Mouse (Mus musculus): ENCODE data around the gene Pdgfd. TPM values are rescaled to one million over a fixed set of nuclear protein-coding genes. Genes with fewer than 3 reads are reported as not detected.
"Not testable (repeated sequence)": the region's sequence is repeated elsewhere in the genome, so short reads cannot be mapped to it uniquely, and the experiment has no call there.

The Pdgfd gene
- polyA plus RNA-seq, 1 experiment from 2014 or later = 2.2 TPM

- no peaks in the 10 kb centered on the region for H3K27me3 ChIP-seq (replicated peaks; ENCODE audit: control insufficient read depth, insufficient read depth, low read length)
- no peak for ATAC-seq
- H3K9me3 ChIP-seq (ENCODE audit: control insufficient read depth, low read length) = no peaks in the 10 kb centered on the region
- no peak overlapping the region for H3K9ac ChIP-seq (replicated peaks; ENCODE audit: low read depth, low read length)
- H3K4me3 ChIP-seq (replicated peaks; ENCODE audit: low read length) = no peak overlapping the region
- no peak overlapping the region for H3K4me2 ChIP-seq (ENCODE audit: low read length)
- H3K27ac ChIP-seq (ENCODE audit: low read length) = no peak overlapping the region
- H3K4me1 ChIP-seq (replicated peaks; ENCODE audit: control insufficient read depth, insufficient read depth, low read length) = no peaks in the 10 kb centered on the region
- WGBS = 61% methylated on average over 1 of the region's 1 CpGs
- H3K36me3 ChIP-seq (ENCODE audit: control insufficient read depth, insufficient read depth) = no peaks in the 10 kb centered on the region
Observed at GRCm38 (mm10) chr9:6217505-6217904, 49.1 kb downstream of the Pdgfd start.

DNA sequence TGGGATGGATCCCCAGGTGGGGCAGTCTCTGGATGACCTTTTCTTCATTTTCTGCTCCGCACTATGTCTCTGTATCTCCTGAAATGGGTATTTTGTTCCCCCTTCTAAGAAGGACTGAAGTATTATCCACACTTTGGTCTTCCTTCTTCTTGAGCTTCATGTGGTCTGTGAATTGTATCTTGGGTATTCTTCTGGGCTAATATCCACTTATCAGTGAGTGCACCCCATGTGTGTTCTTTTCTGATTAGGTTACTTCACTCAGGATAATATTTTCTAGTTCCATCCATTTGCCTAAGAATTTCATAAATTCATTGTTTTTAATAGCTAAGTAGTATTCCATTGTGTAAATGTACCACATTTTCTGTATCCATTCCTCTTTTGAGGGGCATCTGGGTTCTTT is 67.6 kb downstream of the Pdgfd start:
- ATAC-seq; H3K27me3 ChIP-seq (replicated peaks; ENCODE audit: control insufficient read depth, insufficient read depth, low read length); H3K4me1 ChIP-seq (replicated peaks; ENCODE audit: control insufficient read depth, insufficient read depth, low read length); H3K4me2 ChIP-seq (ENCODE audit: low read length); H3K4me3 ChIP-seq (replicated peaks; ENCODE audit: low read length); H3K9me3 ChIP-seq (ENCODE audit: control insufficient read depth, low read length); H3K36me3 ChIP-seq (ENCODE audit: control insufficient read depth, insufficient read depth); H3K27ac ChIP-seq (ENCODE audit: low read length); H3K9ac ChIP-seq (replicated peaks; ENCODE audit: low read depth, low read length): not testable (repeated sequence)
- 96% methylated on average over 1 of the region's 1 CpGs for WGBS

DNA sequence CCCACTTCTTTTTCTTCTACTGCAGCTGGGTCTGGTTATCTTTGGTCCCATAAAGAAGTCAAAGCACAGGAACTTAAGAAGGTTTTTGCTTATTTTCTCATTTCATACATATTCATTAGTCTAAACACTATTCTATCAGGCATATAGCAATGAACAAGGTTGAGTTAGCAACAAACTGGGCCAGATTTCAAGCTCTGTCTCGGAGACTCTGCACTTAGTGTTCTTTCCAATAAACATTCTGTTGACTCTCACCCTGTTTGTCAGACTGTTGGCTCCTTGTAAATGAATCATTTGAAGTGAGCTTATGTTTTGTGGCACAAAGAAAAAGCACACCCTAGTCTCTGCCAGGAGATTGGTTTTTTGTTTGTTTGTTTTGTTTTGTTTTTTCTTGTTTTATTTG is 81.9 kb downstream of the Pdgfd start:
- no peak overlapping the region for H3K4me2 ChIP-seq (ENCODE audit: low read length)
- peak; percentile 90 for ATAC-seq
- WGBS = 19% methylated on average over 1 of the region's 1 CpGs

GRCm38 (mm10) chr9:6251990-6252389 is 83.6 kb downstream of the Pdgfd start:
- Histone ChIP-seq H3K27ac (ENCODE audit: low read length) (no peak overlapping the region), H3K4me3 (replicated peaks; ENCODE audit: low read length) (no peak overlapping the region), H3K27me3 (replicated peaks; ENCODE audit: control insufficient read depth, insufficient read depth, low read length) (no peaks in the 10 kb centered on the region), H3K4me1 (replicated peaks; ENCODE audit: control insufficient read depth, insufficient read depth, low read length) (0 out of 2 replicates have a peak, but pooled peaks cover 2% of the 10 kb centered on the region), H3K9ac (replicated peaks; ENCODE audit: low read depth, low read length) (no peak overlapping the region), H3K36me3 (ENCODE audit: control insufficient read depth, insufficient read depth) (no peaks in the 10 kb centered on the region), H3K4me2 (ENCODE audit: low read length) (no peak overlapping the region), H3K9me3 (ENCODE audit: control insufficient read depth, low read length) (no peaks in the 10 kb centered on the region)
- 56% methylated on average over 2 of the region's 2 CpGs for WGBS
- peak; percentile 57 for ATAC-seq

More for the DNA sequence above, 81.9 kb downstream of the Pdgfd start:
- Histone ChIP-seq H3K27me3 (replicated peaks; ENCODE audit: control insufficient read depth, insufficient read depth, low read length) (no peaks in the 10 kb centered on the region), H3K9me3 (ENCODE audit: control insufficient read depth, low read length) (no peaks in the 10 kb centered on the region), H3K4me1 (replicated peaks; ENCODE audit: control insufficient read depth, insufficient read depth, low read length) (0 out of 2 replicates have a peak, but pooled peaks cover 2% of the 10 kb centered on the region), H3K9ac (replicated peaks; ENCODE audit: low read depth, low read length) (no peak overlapping the region), H3K27ac (ENCODE audit: low read length) (no peak overlapping the region), H3K4me3 (replicated peaks; ENCODE audit: low read length) (no peak overlapping the region), H3K36me3 (ENCODE audit: control insufficient read depth, insufficient read depth) (no peaks in the 10 kb centered on the region)

DNA sequence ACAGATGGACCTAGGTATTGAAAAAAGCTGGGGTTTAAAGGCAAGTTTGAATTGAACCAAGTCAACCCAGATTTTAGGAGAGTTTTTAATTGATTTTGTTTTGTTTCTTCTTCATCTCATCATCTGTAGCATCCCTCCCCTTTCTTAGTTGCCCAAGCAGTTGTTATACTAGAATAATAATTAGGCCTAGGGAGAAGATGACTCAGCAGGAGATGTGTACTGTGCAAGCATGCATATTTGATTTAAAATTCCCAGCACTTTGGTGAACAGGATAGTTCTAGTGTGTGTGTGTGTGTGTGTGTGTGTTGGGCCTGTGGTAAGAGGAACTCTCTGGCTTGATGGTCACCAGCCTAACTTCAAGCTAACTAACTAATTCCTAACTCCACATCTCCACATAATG is 88.7 kb downstream of the Pdgfd start:
- ATAC-seq = no peak
- H3K9me3 ChIP-seq (ENCODE audit: control insufficient read depth, low read length) = no peaks in the 10 kb centered on the region
- no peak overlapping the region for H3K9ac ChIP-seq (replicated peaks; ENCODE audit: low read depth, low read length)
- 0 out of 2 replicates have a peak, but pooled peaks cover under 1% of the 10 kb centered on the region for H3K4me1 ChIP-seq (replicated peaks; ENCODE audit: control insufficient read depth, insufficient read depth, low read length)
- no peak overlapping the region for H3K4me2 ChIP-seq (ENCODE audit: low read length)
- H3K27ac ChIP-seq (ENCODE audit: low read length) = no peak overlapping the region
- no peak overlapping the region for H3K4me3 ChIP-seq (replicated peaks; ENCODE audit: low read length)
- H3K36me3 ChIP-seq (ENCODE audit: control insufficient read depth, insufficient read depth) = no peaks in the 10 kb centered on the region
- H3K27me3 ChIP-seq (replicated peaks; ENCODE audit: control insufficient read depth, insufficient read depth, low read length) = no peaks in the 10 kb centered on the region

- no peak overlapping the region for H3K4me2 ChIP-seq (ENCODE audit: low read length)
- WGBS = 81% methylated on average over 2 of the region's 2 CpGs
- H3K4me3 ChIP-seq (replicated peaks; ENCODE audit: low read length) = no peak overlapping the region
- no peak overlapping the region for H3K9ac ChIP-seq (replicated peaks; ENCODE audit: low read depth, low read length)
- H3K27me3 ChIP-seq (replicated peaks; ENCODE audit: control insufficient read depth, insufficient read depth, low read length) = no peaks in the 10 kb centered on the region
- H3K9me3 ChIP-seq (ENCODE audit: control insufficient read depth, low read length) = no peaks in the 10 kb centered on the region
- no peaks in the 10 kb centered on the region for H3K4me1 ChIP-seq (replicated peaks; ENCODE audit: control insufficient read depth, insufficient read depth, low read length)
- H3K27ac ChIP-seq (ENCODE audit: low read length) = no peak overlapping the region
- ATAC-seq = no peak
- H3K36me3 ChIP-seq (ENCODE audit: control insufficient read depth, insufficient read depth) = no peaks in the 10 kb centered on the region
Observed at GRCm38 (mm10) chr9:6264820-6265219, 96.4 kb downstream of the Pdgfd start.

DNA sequence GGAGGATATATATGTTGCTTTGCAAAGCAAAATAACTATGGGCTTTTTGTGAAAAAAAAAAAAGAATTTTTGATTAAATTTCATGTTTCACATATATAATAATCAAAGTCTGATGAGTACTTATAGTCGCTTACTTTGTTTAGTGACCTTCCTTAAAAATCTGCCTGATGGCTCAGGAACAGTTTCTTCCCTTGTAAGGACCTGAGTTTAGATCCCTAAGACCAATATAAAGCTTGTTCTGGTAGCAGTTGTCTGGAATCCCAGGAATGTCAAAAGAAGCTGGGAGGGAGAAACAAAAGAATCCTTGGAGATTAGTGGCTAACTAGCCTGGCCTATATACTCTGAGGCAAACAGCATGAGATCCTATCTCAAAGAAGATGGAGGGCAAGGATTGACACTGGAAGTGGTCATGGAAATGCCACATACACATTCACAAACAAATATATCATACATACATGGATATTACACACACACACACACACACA is 101.5 kb downstream of the Pdgfd start, which contains the start of gene Ddi1:
Ddi1 (minus strand) TSS at position 51 of the 485 bp plus-strand sequence.
- WGBS = 48% methylated on average over 1 of the region's 1 CpGs
- no peak within 1 kb of the TSS for H3K9ac ChIP-seq (replicated peaks; ENCODE audit: low read depth, low read length)
- H3K27ac ChIP-seq (ENCODE audit: low read length) = no peak within 1 kb of the TSS
- no peaks in the 10 kb centered on the region for H3K4me1 ChIP-seq (replicated peaks; ENCODE audit: control insufficient read depth, insufficient read depth, low read length)
- no peak for ATAC-seq
- H3K4me3 ChIP-seq (replicated peaks; ENCODE audit: low read length) = no peak within 1 kb of the TSS
- H3K36me3 ChIP-seq (ENCODE audit: control insufficient read depth, insufficient read depth) = no peaks in the 10 kb centered on the region
- H3K4me2 ChIP-seq (ENCODE audit: low read length) = no peak within 1 kb of the TSS
- no peaks in the 10 kb centered on the region for H3K9me3 ChIP-seq (ENCODE audit: control insufficient read depth, low read length)
- H3K27me3 ChIP-seq (replicated peaks; ENCODE audit: control insufficient read depth, insufficient read depth, low read length) = no peaks in the 10 kb centered on the region

DNA sequence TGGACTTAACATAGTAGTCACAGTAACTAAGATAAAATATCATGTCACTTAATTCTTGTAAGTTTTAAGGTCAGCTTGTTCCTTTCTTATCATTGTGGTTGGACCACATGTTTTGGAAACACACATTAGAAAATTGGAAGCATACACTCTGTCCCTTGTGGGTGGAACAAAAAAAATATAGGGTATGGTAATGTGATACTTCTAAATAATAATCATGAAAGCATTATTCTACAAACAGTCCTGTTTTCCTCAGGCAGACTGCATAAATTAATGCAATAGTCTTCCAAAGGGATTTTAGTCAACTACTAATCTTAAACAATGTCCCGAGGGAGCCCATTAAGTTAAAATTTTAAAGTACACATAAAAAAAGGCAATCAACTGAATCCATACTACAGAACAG is 108.0 kb downstream of the Pdgfd start:
- no peak for ATAC-seq
- Histone ChIP-seq H3K27ac (ENCODE audit: low read length) (no peak overlapping the region), H3K4me3 (replicated peaks; ENCODE audit: low read length) (no peak overlapping the region), H3K9ac (replicated peaks; ENCODE audit: low read depth, low read length) (no peak overlapping the region), H3K4me1 (replicated peaks; ENCODE audit: control insufficient read depth, insufficient read depth, low read length) (no peaks in the 10 kb centered on the region), H3K36me3 (ENCODE audit: control insufficient read depth, insufficient read depth) (no peaks in the 10 kb centered on the region), H3K9me3 (ENCODE audit: control insufficient read depth, low read length) (no peaks in the 10 kb centered on the region), H3K27me3 (replicated peaks; ENCODE audit: control insufficient read depth, insufficient read depth, low read length) (no peaks in the 10 kb centered on the region), H3K4me2 (ENCODE audit: low read length) (no peak overlapping the region)
- WGBS = 83% methylated on average over 1 of the region's 1 CpGs

- no peak overlapping the region for H3K9ac ChIP-seq (replicated peaks; ENCODE audit: low read depth, low read length)
- H3K4me2 ChIP-seq (ENCODE audit: low read length) = no peak overlapping the region
- H3K9me3 ChIP-seq (ENCODE audit: control insufficient read depth, low read length) = no peaks in the 10 kb centered on the region
- no peak overlapping the region for H3K4me3 ChIP-seq (replicated peaks; ENCODE audit: low read length)
- no peak overlapping the region for H3K27ac ChIP-seq (ENCODE audit: low read length)
- no peaks in the 10 kb centered on the region for H3K36me3 ChIP-seq (ENCODE audit: control insufficient read depth, insufficient read depth)
- no peaks in the 10 kb centered on the region for H3K27me3 ChIP-seq (replicated peaks; ENCODE audit: control insufficient read depth, insufficient read depth, low read length)
- H3K4me1 ChIP-seq (replicated peaks; ENCODE audit: control insufficient read depth, insufficient read depth, low read length) = no peaks in the 10 kb centered on the region
- ATAC-seq = no peak
Observed at GRCm38 (mm10) chr9:6277526-6277925, 109.1 kb downstream of the Pdgfd start.

DNA sequence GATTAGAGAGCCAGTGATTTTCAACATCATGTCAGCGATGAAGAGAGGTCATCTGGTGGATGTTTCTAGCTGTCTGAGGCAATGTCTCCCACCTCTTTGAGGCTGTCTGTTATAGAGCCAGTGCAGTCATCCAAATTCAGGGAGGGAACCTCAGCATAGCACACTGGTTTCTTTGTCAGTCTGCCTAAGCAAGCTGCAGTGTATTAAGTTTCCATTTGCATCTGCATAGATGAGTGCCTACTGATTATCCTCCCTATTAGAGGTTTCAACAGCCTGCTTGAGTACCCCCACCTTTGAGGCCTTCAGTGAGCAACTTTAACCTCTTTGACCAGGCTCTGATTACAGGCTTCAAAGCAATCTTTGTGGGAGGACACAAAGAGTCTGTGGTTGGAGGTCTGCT is 118.4 kb downstream of the Pdgfd start:
- H3K9ac ChIP-seq (replicated peaks; ENCODE audit: low read depth, low read length) = no peak overlapping the region
- 0 out of 2 replicates have a peak, but pooled peaks have one; percentile 47 for ATAC-seq
- WGBS = 28% methylated on average over 1 of the region's 1 CpGs
- no peaks in the 10 kb centered on the region for H3K27me3 ChIP-seq (replicated peaks; ENCODE audit: control insufficient read depth, insufficient read depth, low read length)
- H3K36me3 ChIP-seq (ENCODE audit: control insufficient read depth, insufficient read depth) = no peaks in the 10 kb centered on the region
- H3K4me2 ChIP-seq (ENCODE audit: low read length) = no peak overlapping the region
- no peak overlapping the region for H3K27ac ChIP-seq (ENCODE audit: low read length)
- no peaks in the 10 kb centered on the region for H3K9me3 ChIP-seq (ENCODE audit: control insufficient read depth, low read length)
- H3K4me3 ChIP-seq (replicated peaks; ENCODE audit: low read length) = no peak overlapping the region
- 0 out of 2 replicates have a peak, but pooled peaks cover 4% of the 10 kb centered on the region for H3K4me1 ChIP-seq (replicated peaks; ENCODE audit: control insufficient read depth, insufficient read depth, low read length)
